Mouse (Mus musculus) forebrain, embryonic 16.5 days (tissue): ENCODE data around the gene Ackr3. TPM values are rescaled to one million over a fixed set of nuclear protein-coding genes. Genes with fewer than 3 reads are reported as not detected.

Experiments used
- ATAC-seq: fragments of 200-750 bp; cut with Nextera tagmentation; 2 replicates; pipeline ENCODE4 v1.8.0; 2017; ENCODE audit warnings: mild to moderate bottlenecking, moderate library complexity
- H3K27ac ChIP-seq: fragments of 300-500 bp; sonication (generic); 2 replicates; pipeline ENCODE4 v1.5.1; 2014; ENCODE audit warnings: low read length, control low read depth
- H3K27me3 ChIP-seq: fragments of 300-500 bp; sonication (generic); replicated peaks from 2 replicates; pipeline ENCODE4 v1.6.1; 2014; ENCODE audit warnings: low read length; ENCODE audit not compliant: control insufficient read depth, insufficient read depth
- H3K36me3 ChIP-seq: fragments of 300-500 bp; sonication (generic); 2 replicates; pipeline ENCODE4 v1.6.1; 2014; ENCODE audit not compliant: control insufficient read depth, insufficient read depth
- H3K4me1 ChIP-seq: fragments of 300-500 bp; sonication (generic); replicated peaks from 2 replicates; pipeline ENCODE4 v1.6.1; 2014; ENCODE audit warnings: low read length; ENCODE audit not compliant: control insufficient read depth, insufficient read depth
- H3K4me2 ChIP-seq: fragments of 300-500 bp; sonication (generic); 2 replicates; pipeline ENCODE4 v1.6.1; 2014; ENCODE audit warnings: mild to moderate bottlenecking, low read length, control low read depth
- H3K4me3 ChIP-seq: fragments of 300-500 bp; sonication (generic); replicated peaks from 2 replicates; pipeline ENCODE4 v1.5.1; 2014; ENCODE audit warnings: mild to moderate bottlenecking, low read length, control low read depth
- H3K9ac ChIP-seq: fragments of 300-500 bp; sonication (generic); replicated peaks from 2 replicates; pipeline ENCODE4 v1.6.1; 2014; ENCODE audit warnings: low read depth, low read length, control low read depth
- H3K9me3 ChIP-seq: fragments of 300-500 bp; sonication (generic); 2 replicates; pipeline ENCODE4 v1.6.1; 2016; ENCODE audit warnings: low read length; ENCODE audit not compliant: control insufficient read depth
- WGBS: fragments of 180-500 bp; shearing (Covaris S2); extraction: QIAGEN DNeasy Blood & Tissue Kit; methylation state at CpG from one replicate; pipeline ENCODE4 v1.1.7; 2014; 5-methylcytosine and 5-hydroxymethylcytosine counted together
- polyA plus RNA-seq: library from polyadenylated mRNA; unstranded; fragments of >200 nt; fragmentation: Nextera tagmentation; extraction: Ambion mirVana; gene quantifications from 2 replicates; pipeline ENCODE4 v1.2.1, GENCODE M21; 2015

Gene Ackr3
- polyA plus RNA-seq, 1 experiment from 2014 or later = 20.3 TPM

DNA sequence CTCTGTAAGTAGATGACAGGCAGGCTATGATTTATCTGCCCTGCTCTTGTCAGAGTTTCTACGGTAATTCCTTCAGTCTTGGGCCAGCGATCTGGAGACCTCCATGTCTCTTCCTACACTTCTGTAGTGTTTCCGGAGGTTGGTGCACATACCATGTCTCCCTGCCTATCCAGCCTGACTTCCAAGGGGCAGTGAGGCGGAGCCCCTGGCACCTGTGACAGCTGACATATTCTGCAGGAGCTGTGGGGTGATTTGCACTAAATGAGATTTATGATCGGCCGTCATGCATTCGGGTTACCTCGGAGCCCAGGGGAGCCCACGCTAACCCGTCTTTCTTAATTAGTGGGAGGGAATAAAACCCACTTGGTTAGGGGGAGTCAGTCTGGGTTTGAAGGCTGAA is 49.7 kb downstream of the Ackr3 start:
- Histone ChIP-seq H3K4me1 (0 out of 2 replicates have a peak, but pooled peaks cover 4% of the 10 kb centered on the region), H3K4me2 (no peak overlapping the region), H3K9me3 (no peaks in the 10 kb centered on the region), H3K36me3 (no peaks in the 10 kb centered on the region), H3K9ac (no peak overlapping the region), H3K27me3 (no peaks in the 10 kb centered on the region), H3K4me3 (no peak overlapping the region), H3K27ac (no peak overlapping the region)
- ATAC-seq = no peak
- 81% methylated on average over 10 of the region's 10 CpGs for WGBS

DNA sequence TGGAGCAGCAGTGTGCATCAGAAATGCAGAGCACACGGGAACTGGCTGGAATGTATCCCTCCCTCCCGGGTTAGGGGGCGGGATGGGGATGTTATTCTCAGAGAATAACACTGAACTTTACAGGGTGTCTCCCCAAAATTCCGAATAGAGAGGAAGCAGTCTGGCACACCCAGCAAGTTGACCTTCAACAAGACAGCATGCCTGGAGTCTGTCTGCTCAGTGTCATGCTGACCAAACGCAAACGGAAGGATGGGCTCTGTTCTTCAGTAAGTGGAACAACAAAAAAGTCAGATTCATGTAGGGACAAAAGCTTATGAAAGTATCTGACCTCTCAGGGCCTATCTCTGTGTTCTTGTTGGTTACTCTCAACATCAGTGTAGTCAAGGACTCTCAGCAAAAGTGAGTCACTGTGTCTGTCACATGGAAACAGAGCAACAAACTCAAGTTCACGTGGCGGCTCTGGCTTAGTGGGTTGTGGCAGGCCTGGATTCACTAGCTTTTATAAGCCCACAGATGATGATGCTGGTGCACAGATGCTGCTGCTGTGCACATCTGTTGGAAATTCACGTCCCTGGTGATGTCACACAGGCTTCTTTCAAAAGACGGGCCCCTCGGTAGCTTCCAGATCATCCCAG is 54.6 kb downstream of the Ackr3 start:
- no peak overlapping the region for H3K4me2 ChIP-seq
- no peak overlapping the region for H3K27ac ChIP-seq
- ATAC-seq = no peak
- H3K9ac ChIP-seq = no peak overlapping the region
- no peaks in the 10 kb centered on the region for H3K4me1 ChIP-seq
- no peaks in the 10 kb centered on the region for H3K9me3 ChIP-seq
- WGBS = 89% methylated on average over 11 of the region's 11 CpGs
- no peak overlapping the region for H3K4me3 ChIP-seq
- H3K27me3 ChIP-seq = no peaks in the 10 kb centered on the region
- H3K36me3 ChIP-seq = no peaks in the 10 kb centered on the region

DNA sequence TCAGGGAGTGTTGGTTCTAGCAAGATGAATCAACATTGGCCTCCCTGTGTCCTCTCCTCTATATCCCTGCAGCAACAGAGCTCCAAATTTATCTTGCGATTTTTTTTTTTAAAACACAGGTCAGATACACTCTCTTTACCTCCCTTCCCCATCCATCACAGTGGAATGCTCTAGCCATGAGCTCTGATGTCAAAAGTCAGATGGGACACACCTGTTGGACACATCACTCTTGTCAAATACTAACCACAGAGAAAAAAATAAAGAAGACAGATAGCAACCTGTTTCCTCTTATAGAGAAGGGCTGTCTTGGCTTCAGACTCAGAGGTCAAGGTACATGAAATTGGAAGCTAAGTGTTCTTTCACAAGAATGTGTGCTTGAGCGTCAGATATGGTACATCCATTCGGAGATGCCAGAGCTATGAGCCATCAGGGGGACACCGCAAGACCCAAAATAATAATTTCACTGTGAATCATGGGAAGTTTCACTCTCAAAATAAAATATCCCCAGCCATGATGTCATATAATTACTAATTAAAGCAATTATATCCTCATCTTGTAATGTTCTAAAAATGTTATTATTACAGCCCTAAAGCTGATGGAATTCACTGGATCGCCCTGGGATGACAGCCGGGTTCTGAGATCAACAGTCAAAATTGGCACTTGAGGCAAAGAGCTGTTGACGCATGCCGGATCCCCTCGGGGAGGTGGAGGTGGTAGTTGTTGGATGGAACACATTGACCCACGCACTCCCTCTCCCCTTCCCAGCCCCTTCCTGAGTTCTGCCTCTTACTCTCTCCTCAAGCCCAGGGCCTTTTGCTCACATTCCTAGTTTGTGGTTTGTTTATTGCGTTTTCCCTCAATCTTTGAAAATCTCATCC is 57.2 kb downstream of the Ackr3 start:
- Histone ChIP-seq H3K27me3 (no peaks in the 10 kb centered on the region), H3K9ac (no peak overlapping the region), H3K4me1 (no peaks in the 10 kb centered on the region), H3K4me2 (no peak overlapping the region), H3K4me3 (no peak overlapping the region), H3K27ac (no peak overlapping the region), H3K36me3 (no peaks in the 10 kb centered on the region), H3K9me3 (no peaks in the 10 kb centered on the region)
- 94% methylated on average over 11 of the region's 11 CpGs for WGBS
- no peak for ATAC-seq

GRCm38 (mm10) chr1:90262380-90262779 is 58.6 kb downstream of the Ackr3 start:
- Histone ChIP-seq H3K4me3 (no peak overlapping the region), H3K27ac (no peak overlapping the region), H3K36me3 (no peaks in the 10 kb centered on the region), H3K9me3 (no peaks in the 10 kb centered on the region), H3K9ac (no peak overlapping the region), H3K27me3 (no peaks in the 10 kb centered on the region), H3K4me1 (no peaks in the 10 kb centered on the region), H3K4me2 (no peak overlapping the region)
- no peak for ATAC-seq
- 71% methylated on average over 8 of the region's 8 CpGs for WGBS

Other genes starting within 250 kb of the Ackr3 start
- 0.14 and 0.33 TPM in 2 replicates for gene Asb18, start 189.3 kb upstream of the Ackr3 start, polyA plus RNA-seq
- gene Iqca, start 50.6 kb upstream of the Ackr3 start, polyA plus RNA-seq = 0.45 and 0.67 TPM in 2 replicates